Mouse (Mus musculus) gastrocnemius, adult 2 months (tissue): ENCODE measurements around the gene Card10. TPM values are rescaled to one million over a fixed set of nuclear protein-coding genes. Genes with fewer than 3 reads are reported as not detected.
A peak's percentile ranks its signal among the peaks of the same experiment; 100 is the strongest.

Source experiments
- DNase-seq: peaks from one replicate; pipeline ENCODE4 v3.0.0; 2022
- H3K27ac ChIP-seq: fragments of 200-600 bp; 2 replicates; pipeline ENCODE4 v1.8.1; 2022; ENCODE audit warnings: mild to moderate bottlenecking
- H3K4me3 ChIP-seq: fragments of 200-600 bp; 2 replicates; pipeline ENCODE4 v1.8.1; 2022; ENCODE audit warnings: mild to moderate bottlenecking, moderate library complexity
- CTCF ChIP-seq: fragments of 200-600 bp; IDR thresholded peaks from 2 replicates; pipeline ENCODE4 v1.8.1; 2022; ENCODE audit warnings: antibody characterized with exemption, mild to moderate bottlenecking, moderate library complexity
- intact Hi-C: fragments of 180-260 bp; cut with DNase I; formaldehyde crosslinking; loops from one replicate; pipeline ENCODE4 v1.15.1; 2025
- total RNA-seq, 2 experiments: library from RNA; stranded (reverse); gene quantifications; 2 replicates each; pipeline ENCODE4 v1.2.3; 2021

The Card10 gene
- total RNA-seq, 2 experiments from 2014 or later: 6.1 to 6.8 TPM

- H3K4me3 ChIP-seq: peak within 1 kb of the TSS; percentile 73
- peak; percentile 18; the same call in 1 of the 2 replicates for TF ChIP-seq CTCF
- H3K27ac ChIP-seq: peak within 1 kb of the TSS; percentile 87
- peak; percentile 89 for DNase-seq
- intact Hi-C loops: no loop called here
These were observed 29.5 kb downstream of the Card10 start, which contains the start of gene Mfng for GRCm38 (mm10) chr15:78773290-78773729. Gene Mfng (minus strand): TSS chr15:78773475.

- Histone ChIP-seq H3K4me3 (peak overlapping the region; percentile 73), H3K27ac (peak overlapping the region; percentile 87)
- intact Hi-C loops: no loop called here
- no peak for DNase-seq
- no peak for TF ChIP-seq CTCF
These were observed 30.0 kb downstream of the Card10 start for GRCm38 (mm10) chr15:78772856-78773255.

- H3K27ac ChIP-seq: peak overlapping the region; percentile 87
- peak overlapping the region; percentile 73 for H3K4me3 ChIP-seq
- intact Hi-C loops: no loop called here
- no peak for TF ChIP-seq CTCF
- DNase-seq: no peak
These were observed 30.5 kb downstream of the Card10 start for GRCm38 (mm10) chr15:78772368-78772763.

GRCm38 (mm10) chr15:78771531-78772367, 31.1 kb downstream of the Card10 start:
- Histone ChIP-seq H3K27ac (peak overlapping the region; percentile 87), H3K4me3 (peak overlapping the region; percentile 73)
- no peak for DNase-seq
- no peak for TF ChIP-seq CTCF
- intact Hi-C loops: no loop called here

GRCm38 (mm10) chr15:78770983-78771355, 31.9 kb downstream of the Card10 start:
- peak overlapping the region; percentile 87 for H3K27ac ChIP-seq
- DNase-seq: no peak

GRCm38 (mm10) chr15:78770234-78770982, 32.4 kb downstream of the Card10 start:
- TF ChIP-seq CTCF: no peak
- Histone ChIP-seq H3K4me3 (peak overlapping the region; percentile 73), H3K27ac (peak overlapping the region; percentile 87)
- DNase-seq: no peak
- intact Hi-C loops: no loop called here

More at GRCm38 (mm10) chr15:78770983-78771355, 31.9 kb downstream of the Card10 start:
- H3K4me3 ChIP-seq: peak overlapping the region; percentile 73
- intact Hi-C loops: no loop called here
- no peak for TF ChIP-seq CTCF

GRCm38 (mm10) chr15:78769064-78769463, 33.8 kb downstream of the Card10 start:
- intact Hi-C loops: no loop called here
- no peak for DNase-seq
- H3K27ac ChIP-seq: no peak overlapping the region
- H3K4me3 ChIP-seq: no peak overlapping the region
- peak; percentile 49 for TF ChIP-seq CTCF

- intact Hi-C loops: no loop called here
- DNase-seq: peak; percentile 29
- no peak overlapping the region for H3K4me3 ChIP-seq
- TF ChIP-seq CTCF: no peak
- no peak overlapping the region for H3K27ac ChIP-seq
These were observed 39.1 kb downstream of the Card10 start for GRCm38 (mm10) chr15:78763704-78764103.

GRCm38 (mm10) chr15:78763210-78763609, 39.6 kb downstream of the Card10 start:
- TF ChIP-seq CTCF: no peak
- H3K4me3 ChIP-seq: no peak overlapping the region
- DNase-seq: peak; percentile 9
- no peak overlapping the region for H3K27ac ChIP-seq
- intact Hi-C loops: no loop called here

GRCm38 (mm10) chr15:78761112-78761511, 41.7 kb downstream of the Card10 start:
- DNase-seq: peak; percentile 12
- intact Hi-C loops: no loop called here
- no peak overlapping the region for H3K4me3 ChIP-seq
- H3K27ac ChIP-seq: no peak overlapping the region
- TF ChIP-seq CTCF: no peak

GRCm38 (mm10) chr15:78758132-78758531, 44.7 kb downstream of the Card10 start:
- no peak for TF ChIP-seq CTCF
- DNase-seq: no peak
- H3K4me3 ChIP-seq: no peak overlapping the region
- H3K27ac ChIP-seq: no peak overlapping the region
- intact Hi-C loops: no loop called here

GRCm38 (mm10) chr15:78755966-78756725, 46.7 kb downstream of the Card10 start:
- intact Hi-C loops: no loop called here
- no peak for TF ChIP-seq CTCF
- Histone ChIP-seq H3K27ac (no peak overlapping the region), H3K4me3 (no peak overlapping the region)
- DNase-seq: no peak
